Mouse (Mus musculus): Measurements from ENCODE around the gene Fate1. TPM values are rescaled to one million over a fixed set of nuclear protein-coding genes. Genes with fewer than 3 reads are reported as not detected.
"Not testable (repeated sequence)": the region's sequence is repeated elsewhere in the genome, so short reads cannot be mapped to it uniquely, and the experiment has no call there.

Fate1 gene
- total RNA-seq (2022) = under 1 TPM in 3 of 4 experiments, not detected in 1; 0.41 to 0.56 (median 0.55) TPM

DNA sequence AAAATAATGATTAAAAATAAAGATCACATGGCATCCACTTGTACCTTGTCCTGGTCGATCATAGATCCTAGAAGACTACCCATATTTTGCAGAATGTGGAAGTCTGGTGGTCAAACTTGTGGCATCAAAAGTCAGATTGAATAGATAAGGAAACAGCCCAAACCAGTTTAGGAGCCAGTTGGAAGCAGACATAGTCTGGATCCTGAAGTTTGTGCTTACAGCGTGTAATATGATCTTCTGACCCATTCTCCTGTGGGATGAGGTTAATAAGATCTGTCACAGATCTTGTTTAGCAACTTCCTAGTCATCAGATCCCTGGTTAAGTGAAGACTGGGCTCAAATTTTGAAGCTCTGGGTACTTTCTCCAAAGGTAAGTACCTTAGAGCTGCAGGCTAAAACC lies at the start of gene Fate1:
Gene Fate1 (plus strand): TSS at position 301 of the 400 bp plus-strand sequence.
- no peak for DNase-seq (ENCODE audit: low spot score in 2 of 2)

DNA sequence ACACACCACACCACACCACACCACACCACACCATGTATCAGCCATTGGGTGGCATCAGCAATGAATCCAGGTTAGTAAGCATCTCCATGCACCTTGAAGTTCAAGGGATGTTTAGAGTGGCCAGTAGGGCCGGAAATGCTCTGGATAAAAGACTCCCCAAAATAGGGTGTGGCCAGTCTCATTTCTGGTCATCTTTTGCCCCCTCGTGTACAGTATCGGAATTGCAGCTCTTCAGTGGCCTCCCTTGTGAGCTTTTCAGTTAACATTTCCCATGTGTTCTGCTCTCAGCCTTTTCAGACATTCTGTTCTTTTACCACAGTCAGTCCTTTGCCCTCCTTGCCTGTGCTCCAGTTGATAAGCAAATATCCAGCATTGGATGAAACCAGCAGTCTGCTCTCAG lies 26.2 kb upstream of the Fate1 start:
- peak in 1 of 2 experiments; percentile 19 for DNase-seq (ENCODE audit: low spot score in 2 of 2)

DNA sequence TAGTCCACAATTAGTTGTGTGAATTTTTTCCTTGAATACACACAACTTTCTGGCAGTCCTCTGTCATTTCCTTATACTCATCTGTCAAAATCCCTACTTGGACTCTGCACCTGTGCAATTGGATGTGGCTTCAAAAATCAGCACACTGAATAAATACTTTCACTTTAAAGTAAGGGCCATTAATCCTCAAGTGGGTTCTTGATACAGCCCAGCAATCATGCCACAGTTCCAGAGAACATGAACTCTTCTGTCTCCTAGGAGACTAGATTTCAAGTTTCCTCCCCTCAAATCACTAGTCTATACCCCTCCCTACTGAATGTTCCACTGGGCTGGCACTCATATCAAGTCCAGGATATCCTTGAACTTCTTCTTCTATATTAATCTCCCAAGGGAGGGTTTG lies 14.4 kb upstream of the Fate1 start:
- DNase-seq (ENCODE audit: low spot score in 2 of 2) = no peak

DNA sequence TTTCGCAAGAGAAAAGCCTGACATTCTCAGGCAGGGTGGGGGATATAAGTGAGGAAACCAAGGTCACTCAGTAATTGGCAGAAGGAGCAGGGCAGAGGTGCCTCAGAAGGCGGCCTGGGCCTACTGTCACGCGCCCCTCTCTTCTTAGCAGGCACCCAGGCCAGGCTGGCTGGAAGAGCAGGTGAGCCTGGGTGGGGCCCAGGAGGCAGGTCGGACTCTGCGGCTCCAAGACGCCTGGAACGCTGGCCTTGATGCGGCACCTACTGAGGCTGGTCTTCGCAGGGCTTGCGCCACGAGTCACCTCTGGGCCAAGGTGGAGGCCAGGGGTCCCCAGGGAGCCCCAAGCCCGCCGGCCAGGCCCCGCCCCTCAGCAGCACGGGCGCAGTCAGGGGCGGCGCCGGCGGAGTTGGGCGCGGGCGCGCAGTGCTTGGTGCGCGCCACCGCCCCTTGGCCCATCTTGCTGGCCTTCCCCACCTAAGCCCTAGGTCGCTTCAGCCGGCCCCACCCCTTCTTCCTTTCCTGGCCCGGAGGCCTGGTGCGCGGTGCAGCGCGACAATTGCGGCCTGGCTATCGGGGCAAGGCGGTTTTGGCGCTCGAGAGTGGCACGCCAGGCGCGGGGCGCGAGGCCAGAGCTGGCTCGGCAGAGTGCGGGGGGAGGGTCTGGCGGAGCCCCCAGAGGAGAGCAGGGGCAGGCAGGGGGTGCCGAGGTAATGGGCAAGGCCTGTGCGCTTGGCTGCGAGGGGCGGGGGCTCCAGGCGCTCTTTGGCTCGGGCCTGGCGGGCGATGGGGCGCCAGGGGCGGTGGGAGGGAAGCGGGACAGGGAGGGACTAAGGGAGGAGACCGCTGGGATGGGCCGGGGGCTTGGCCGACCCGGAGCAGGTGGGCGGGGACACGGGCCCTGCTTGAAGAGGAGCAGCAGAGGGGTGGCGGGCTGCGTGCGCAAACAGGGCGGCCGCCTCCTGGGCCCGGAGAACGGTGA lies 10.4 kb upstream of the Fate1 start, which contains the start of gene Prrg3:
Gene Prrg3 (plus strand): TSS at position 552 of the 979 bp plus-strand sequence.
- DNase-seq (ENCODE audit: low spot score in 2 of 2) = peak; percentile 9 to 17

DNA sequence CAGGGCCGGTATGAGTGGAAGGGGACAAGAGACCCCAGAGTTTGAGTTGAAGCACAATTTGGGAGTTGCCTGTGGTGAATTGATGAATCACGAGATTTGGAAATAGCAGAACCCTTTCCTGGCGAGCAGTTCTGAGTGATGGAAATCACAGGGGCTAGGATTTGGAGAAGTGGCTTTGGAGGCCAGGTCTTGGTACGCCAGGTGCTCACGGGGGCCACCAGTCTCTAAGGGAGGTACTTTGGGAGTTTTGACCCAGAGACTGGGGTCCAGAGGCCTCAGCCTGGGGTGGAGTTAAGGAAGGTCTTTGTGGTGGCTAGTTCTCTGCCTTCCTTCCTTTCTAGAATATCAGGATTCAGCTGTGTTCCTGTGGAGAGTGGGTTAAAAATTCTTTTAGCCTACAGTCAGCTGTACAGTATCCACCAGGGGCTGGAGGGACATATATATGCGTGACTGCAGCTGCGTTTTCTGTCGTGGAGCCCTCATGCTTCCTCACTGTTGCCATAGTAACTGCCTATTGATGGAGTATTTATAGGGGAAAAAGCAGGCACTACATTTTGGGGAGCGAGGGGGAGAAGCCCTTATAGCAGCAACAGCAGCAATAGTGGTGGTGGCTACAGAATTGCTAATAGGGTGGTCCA lies 9.4 kb upstream of the Fate1 start:
- DNase-seq (ENCODE audit: low spot score in 2 of 2) = peak in 1 of 2 experiments; percentile 13

DNA sequence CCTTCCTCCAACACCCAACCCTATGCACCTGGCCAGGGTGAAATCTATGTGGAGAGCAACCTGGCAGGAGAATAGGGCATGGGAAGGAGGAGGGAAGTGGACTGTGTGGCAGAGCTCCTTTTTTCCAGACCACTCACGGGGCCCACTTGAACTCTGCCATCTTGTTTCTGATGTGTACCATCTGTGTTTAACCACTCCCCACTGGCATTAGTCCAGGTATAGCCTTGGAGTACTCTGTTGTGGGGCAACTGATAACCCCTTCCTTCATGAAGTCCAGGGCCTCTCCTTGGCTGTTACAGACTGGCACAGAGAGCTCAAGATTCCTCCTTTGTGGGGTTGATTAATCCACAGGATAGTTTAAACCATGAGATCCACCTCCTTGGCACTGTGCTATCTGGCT lies 4.6 kb upstream of the Fate1 start:
- DNase-seq (ENCODE audit: low spot score in 2 of 2) = no peak

DNA sequence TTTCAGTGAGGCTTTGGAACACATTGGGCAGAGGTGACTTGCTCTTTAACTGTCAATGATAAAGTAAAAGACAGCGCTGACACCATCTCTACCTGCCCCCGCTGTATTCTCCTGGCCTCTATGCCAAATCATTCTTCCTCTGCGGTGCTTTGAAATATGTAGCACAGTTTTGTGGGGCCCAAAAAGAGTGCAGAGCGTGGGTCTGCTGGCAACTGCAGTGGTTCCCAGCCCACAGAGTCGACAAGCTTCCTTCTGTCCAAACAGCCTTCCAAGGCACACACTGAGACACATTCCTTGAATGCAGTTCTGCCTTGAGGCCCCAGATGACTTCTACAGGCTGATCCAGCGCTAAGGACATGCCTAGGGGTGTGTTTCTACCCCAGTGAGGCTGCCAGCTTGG lies 4.0 kb upstream of the Fate1 start:
- DNase-seq (ENCODE audit: low spot score in 2 of 2) = peak in 1 of 2 experiments; percentile 55

DNA sequence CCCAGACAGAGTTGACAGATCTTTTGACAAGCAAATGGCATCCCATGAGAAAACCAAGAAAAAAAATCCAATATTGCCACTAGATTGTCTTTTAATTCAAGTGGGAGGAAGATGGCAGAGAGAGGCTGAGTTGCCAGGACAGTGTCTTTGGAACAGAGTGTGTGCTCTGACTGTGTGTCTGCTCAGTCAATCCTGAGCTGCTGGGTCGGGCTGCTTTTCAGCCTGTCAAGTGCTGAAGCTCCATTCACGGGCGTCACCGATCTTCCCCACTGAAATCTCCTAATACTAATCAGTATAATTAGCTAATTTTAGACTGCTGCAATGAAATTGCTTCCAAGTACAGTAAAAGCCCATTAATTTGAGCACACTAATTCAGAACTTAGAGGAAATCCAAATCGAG lies 1.5 kb upstream of the Fate1 start:
- DNase-seq (ENCODE audit: low spot score in 2 of 2) = no peak

DNA sequence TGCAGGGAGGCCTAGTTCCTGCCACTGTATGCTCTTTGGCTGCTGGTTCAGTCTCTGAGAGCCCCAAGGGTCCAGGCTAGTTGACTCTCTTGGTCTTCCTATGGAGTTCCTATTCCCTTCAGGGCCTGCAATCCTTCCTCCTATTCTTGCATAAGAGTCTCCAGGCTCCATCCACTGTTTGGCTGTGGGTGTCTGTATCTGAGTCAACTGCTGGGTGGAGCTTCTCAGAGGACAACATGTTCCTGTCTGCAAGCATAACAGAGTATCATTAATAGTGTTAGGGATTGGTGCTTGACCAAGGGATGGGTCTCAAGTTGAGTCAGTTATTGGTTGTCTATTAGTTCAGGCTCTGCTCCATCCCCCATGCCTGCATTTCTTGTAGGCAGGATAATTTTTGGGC lies 4.9 kb downstream of the Fate1 start:
- not testable (repeated sequence) for DNase-seq (ENCODE audit: low spot score in 2 of 2)

DNA sequence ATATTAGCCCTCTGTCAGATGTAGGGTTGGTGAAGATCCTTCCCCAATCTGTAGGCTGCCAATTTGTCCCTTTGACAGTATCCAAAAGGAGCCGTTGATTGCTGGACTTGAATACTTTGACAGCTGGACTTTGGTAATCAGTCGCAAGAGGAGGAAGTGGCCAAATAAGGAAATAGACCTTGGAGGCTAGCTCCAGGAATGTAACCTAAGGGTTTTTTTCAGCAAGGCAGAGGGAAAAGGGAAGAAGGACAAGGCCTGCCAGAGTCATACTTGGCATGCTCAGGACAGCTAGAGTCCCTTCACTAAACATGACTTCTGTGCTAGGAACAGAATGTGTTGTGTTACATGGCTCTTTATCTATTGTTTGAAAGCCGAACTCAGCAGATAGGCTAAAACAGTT lies 7.7 kb downstream of the Fate1 start:
- no peak for DNase-seq (ENCODE audit: low spot score in 2 of 2)

DNA sequence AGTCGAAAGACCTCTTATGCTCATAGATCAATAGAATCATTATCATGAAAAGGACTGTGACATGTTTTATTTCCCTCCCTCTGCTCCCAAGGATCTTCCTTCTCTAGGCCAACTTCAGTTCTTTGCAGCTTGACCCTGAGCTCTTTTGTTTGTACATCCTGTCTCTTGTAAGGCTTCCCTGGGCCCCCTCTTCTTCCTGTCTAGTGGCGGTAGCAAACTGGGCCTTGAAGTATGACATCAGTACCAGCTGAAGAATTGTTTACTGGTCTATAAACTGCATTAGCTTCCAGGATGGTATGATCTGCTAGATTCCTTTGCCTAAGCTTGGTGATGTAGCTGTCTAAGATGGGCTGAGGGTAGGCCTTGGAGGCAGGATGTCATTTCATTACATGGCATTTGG lies 8.5 kb downstream of the Fate1 start:
- no peak for DNase-seq (ENCODE audit: low spot score in 2 of 2)

DNA sequence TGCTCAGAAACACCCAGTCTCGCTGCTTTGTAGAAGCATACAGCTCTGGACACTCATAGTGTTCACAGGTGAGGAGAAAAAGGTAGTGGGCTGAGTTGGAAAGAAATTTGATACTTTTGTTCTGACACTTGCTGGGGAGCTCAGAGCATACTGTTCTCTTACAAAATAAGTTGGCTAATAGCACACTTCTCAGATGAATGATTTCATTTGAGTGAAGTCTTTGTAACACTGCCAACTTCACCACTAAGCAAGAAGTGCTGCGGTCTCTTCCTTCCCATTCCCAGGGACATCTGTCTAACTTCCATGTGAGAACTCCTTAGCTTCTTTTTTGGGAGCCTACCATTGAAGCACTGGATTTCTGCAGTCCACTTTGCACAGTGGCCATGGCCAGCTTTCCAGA lies 10.4 kb downstream of the Fate1 start:
- DNase-seq (ENCODE audit: low spot score in 2 of 2) = no peak

DNA sequence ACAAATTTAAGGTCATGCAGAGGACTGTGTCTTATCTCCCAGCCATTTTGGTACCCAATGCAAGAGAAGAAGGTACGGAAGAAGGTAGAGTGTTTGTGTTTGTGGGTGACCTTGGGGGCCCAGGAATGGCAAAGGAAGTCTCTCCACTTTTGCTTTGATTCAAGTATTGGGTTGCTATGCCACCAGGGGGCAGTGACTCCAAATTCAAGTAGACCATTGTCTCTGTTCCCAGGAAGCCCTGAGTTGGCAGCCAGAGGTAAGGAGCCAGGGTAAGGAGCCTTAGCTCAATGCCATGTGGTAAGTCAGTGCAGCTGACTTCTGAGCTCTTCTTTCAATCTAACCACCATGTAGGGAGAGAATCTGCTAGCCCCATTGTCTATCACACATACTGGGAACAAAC lies 11.0 kb downstream of the Fate1 start:
- no peak for DNase-seq (ENCODE audit: low spot score in 2 of 2)

DNA sequence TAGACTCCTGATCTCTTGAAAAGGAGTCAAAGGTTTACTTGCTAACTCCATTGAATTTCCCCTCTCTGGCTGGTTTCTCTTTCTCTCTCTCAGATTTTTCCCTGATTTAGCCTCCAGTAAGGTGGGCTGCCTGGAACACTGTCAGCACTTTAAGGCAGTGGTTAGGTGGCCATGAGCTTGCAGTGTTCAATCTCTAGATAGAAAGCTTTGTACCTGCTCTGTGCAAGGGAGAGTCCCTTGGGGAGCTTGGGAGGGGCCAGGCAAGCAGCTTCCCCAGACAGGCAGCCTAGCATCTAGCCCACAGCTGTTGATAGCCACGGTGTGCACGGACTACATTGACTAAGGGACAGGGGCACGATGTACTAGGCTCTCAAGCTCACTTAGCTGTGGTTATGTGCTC lies 18.8 kb downstream of the Fate1 start, which contains the start of gene Cnga2:
Gene Cnga2 (plus strand): TSS at position 301 of the 400 bp plus-strand sequence.
- DNase-seq (ENCODE audit: low spot score in 2 of 2) = no peak

DNA sequence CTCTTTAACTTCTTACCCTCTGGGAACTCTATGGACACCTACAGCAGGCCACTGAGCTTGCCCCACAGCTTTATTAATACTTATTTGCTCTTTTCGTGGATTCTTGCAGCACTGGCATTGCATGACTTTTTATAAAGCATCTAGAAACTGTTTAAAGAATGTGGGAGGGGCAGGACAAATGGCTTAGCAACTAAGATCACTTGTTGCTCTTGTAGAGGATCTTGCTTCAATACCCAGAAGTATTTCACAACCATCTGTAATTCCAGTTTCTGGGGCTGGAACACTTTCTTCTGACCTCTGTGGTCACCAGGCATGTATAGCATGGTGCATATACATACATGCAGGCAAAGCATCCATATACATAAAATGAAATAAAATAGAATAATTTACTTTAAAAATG lies 23.2 kb downstream of the Fate1 start:
- DNase-seq (ENCODE audit: low spot score in 2 of 2) = no peak

DNA sequence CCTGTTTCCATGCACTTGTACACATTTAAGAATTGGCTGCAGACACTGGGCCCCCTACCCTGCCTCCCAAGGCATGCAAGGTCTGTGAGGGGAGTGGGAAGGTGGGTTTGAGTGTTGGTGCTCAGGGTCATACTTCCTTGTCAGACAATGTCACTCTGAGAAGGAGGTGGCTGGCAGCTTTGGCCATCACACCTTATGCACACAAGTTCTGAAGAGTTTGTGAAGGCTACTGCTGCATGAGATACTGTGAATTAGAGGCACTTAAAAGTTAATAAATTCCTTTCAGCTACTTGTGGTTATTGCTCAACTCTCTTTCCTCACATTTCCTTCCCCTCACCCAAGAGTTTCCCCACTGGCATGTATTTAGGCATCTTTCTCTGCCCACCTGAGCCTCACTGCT lies 37.1 kb downstream of the Fate1 start:
- DNase-seq (ENCODE audit: low spot score in 2 of 2) = no peak

DNA sequence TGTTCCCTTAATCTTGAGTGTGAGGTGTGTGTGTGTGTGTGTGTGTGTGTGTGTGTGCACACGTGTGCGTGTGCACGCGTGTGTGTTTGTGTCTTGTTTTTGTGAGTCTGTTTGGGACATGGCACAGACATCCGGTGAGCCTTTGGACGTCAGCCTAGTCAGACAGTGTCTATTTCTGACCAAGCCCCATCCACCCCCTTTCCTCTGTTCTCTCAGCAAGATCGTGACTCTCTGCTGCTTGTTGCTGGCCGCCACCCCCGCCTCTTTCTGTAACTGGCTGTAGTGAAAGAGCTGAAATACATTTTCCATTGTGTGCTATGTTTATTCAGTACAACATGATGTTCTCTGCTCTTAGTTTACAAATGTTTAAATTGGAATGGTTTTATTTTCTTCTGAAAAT lies 39.5 kb downstream of the Fate1 start:
- DNase-seq (ENCODE audit: low spot score in 2 of 2) = peak in 1 of 2 experiments; percentile 69

DNA sequence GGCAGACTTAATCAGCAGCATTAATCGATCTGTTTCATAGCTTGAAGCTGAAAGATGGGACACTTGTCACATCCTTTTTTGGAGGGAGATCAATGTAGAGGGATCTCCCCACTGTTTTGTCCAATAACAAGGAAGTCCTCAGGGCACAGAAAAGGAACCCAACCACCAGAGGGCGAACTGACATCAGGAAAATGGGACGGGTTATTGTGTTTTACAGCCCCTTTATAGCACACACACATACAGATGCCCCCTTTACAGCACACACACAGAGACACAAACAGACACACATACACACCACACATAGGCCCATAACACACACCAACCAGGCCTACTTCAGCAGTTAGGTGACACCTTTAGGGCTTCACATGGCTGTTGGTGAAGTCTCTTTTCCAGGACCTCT lies 40.0 kb downstream of the Fate1 start:
- DNase-seq (ENCODE audit: low spot score in 2 of 2) = no peak

DNA sequence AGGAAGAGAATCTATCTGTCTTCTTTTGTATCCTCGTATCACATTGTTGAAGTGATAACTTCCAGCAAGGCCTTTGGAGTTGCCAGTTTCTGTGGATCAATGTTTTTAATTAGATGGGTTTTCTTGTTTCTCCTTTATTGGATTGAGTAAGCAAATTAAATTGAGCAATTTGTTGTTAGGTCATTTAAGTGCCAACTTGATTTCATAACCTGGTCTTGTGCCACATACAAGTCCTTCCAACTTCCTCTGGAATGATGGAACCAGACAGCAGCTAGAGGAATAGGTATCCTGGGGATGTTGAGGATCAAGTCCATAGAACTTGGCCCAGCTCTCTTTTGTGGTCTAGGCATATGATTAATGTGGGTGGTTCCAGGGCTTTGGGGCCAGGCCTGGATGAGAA lies 49.5 kb downstream of the Fate1 start:
- DNase-seq (ENCODE audit: low spot score in 2 of 2) = no peak

DNA sequence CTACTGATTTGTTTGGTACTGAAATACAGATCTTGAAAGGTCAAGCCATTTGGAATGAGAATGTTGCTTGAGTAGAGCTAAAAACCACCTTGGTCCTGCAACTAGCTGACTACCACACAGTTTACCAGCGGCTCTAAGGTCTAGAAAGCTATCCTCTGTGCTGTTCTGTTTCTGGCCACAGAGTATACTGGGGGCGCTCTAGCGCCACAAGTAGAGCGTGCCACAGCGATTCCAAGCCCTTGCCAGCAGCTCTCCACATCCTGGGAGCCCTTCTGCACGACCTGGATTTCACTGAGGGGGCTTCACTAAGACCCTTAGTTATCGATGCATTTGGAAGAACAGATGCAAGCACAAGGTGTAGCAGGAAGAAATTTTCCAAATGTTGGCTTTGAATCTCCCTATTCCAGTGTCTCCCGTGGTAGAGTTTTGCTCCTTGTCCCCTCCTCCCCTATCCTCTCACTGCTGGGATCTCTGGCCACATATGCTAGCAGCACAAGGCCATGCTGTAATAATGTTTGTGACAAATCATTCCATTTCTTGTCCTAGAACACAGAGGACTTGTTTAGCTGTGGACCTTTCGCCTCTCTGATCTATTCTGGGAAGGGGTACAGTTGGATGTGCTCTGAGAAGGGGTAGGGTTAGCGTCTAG lies 50.1 kb downstream of the Fate1 start:
- DNase-seq (ENCODE audit: low spot score in 2 of 2) = peak in 1 of 2 experiments; percentile 21

DNA sequence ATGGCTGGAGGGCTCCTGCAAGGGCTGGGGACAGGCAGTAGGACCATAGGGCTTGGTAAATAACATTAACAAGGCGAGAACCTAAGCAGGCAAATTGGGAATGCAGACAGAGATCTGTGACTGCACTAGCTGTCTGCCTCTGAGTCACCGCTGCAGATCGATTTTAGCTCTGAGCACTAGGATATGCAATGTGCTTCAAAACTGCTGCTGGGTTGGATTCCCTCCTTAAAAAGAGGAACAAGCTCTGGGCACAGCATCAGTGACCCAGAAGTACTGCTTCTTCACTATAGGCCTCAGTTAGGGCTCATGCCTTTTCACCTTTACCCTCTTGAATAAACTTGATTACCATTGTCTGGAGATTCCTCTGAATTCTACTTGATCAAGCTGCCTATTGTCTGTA lies 50.8 kb downstream of the Fate1 start:
- DNase-seq (ENCODE audit: low spot score in 2 of 2) = no peak

Measured in left cerebral cortex, adult 8-10 months (tissue).